Mouse (Mus musculus) bone marrow macrophage, adult 2 months (primary cell): ENCODE data around the gene Itpk1.

Experiments used
- CTCF ChIP-seq: IDR thresholded peaks from 2 replicates; pipeline ENCODE4 v1.5.1; 2012; ENCODE audit warnings: low read depth, mild to moderate bottlenecking, low read length, moderate library complexity
- POLR2A ChIP-seq: IDR thresholded peaks from 2 replicates; pipeline ENCODE4 v1.6.1; 2012; ENCODE audit warnings: mild to moderate bottlenecking, low read depth, low read length, borderline replicate concordance

- no peak for TF ChIP-seq POLR2A
- TF ChIP-seq CTCF: no peak
Measured at GRCm38 (mm10) chr12:102664052-102664448, 40.7 kb downstream of the Itpk1 start.
